Mouse (Mus musculus): ENCODE results near the gene Tubd1.

- TF ChIP-seq TCF12 (IDR thresholded peaks at IDR 0.05; ENCODE audit: insufficient read depth, poor library complexity, severe bottlenecking) (no peak), POLR2AphosphoS2 (IDR thresholded peaks at IDR 0.05; ENCODE audit: insufficient read length, low read depth) (no peak)
Measured at GRCm38 (mm10) chr11:86590579-86590978, 45.8 kb downstream of the Tubd1 start.
